Mouse (Mus musculus) myocyte (in vitro differentiated cells): ENCODE results near the gene Cdc34. TPM values are rescaled to one million over a fixed set of nuclear protein-coding genes. Genes with fewer than 3 reads are reported as not detected.

ENCODE experiments used
- H3K27me3 ChIP-seq: one replicate; pipeline ENCODE4 v1.6.1; 2011; ENCODE audit not compliant: control insufficient read depth, insufficient read depth, insufficient read length
- H3K36me3 ChIP-seq: one replicate; pipeline ENCODE4 v1.6.1; 2011; ENCODE audit not compliant: control insufficient read depth, insufficient read depth
- H3K4me2 ChIP-seq: one replicate; pipeline ENCODE4 v1.6.1; 2011; ENCODE audit warnings: low read depth, control low read depth
- H3K4me3 ChIP-seq: one replicate; pipeline ENCODE4 v1.5.1; 2011; ENCODE audit warnings: mild to moderate bottlenecking, control low read depth, moderate library complexity
- H3K79me2 ChIP-seq: one replicate; pipeline ENCODE4 v1.6.1; 2011; ENCODE audit not compliant: control insufficient read depth, insufficient read depth
- H3ac ChIP-seq: one replicate; pipeline ENCODE4 v1.6.1; 2011; ENCODE audit not compliant: control insufficient read depth, insufficient read length
- CEBPB ChIP-seq: IDR thresholded peaks from 2 replicates; pipeline ENCODE4 v1.6.1; 2011; ENCODE audit warnings: mild to moderate bottlenecking, moderate library complexity; ENCODE audit not compliant: poor library complexity, insufficient read depth, severe bottlenecking
- E2F4 ChIP-seq: IDR thresholded peaks from one replicate; pipeline ENCODE4 v1.6.1; 2011; ENCODE audit warnings: mild to moderate bottlenecking, control low read depth, moderate library complexity; ENCODE audit not compliant: insufficient read depth
- MAX ChIP-seq: IDR thresholded peaks from one replicate; pipeline ENCODE4 v1.6.1; 2011; ENCODE audit warnings: low read depth, mild to moderate bottlenecking, control low read depth
- MYOD1 ChIP-seq, 3 experiments: IDR thresholded peaks; one replicate each; pipeline ENCODE4 v1.6.1; 2011; ENCODE audit warnings: control low read depth in 2 of 3, low read depth in 2 of 3, mild to moderate bottlenecking in 2 of 3, moderate library complexity in 1 of 3; ENCODE audit not compliant: insufficient read length in 2 of 3, control insufficient read depth in 1 of 3
- MYOG ChIP-seq, 3 experiments: IDR thresholded peaks; one replicate each; pipeline ENCODE4 v1.6.1; 2011; ENCODE audit warnings: control low read depth in 2 of 3, low read depth in 2 of 3, mild to moderate bottlenecking in 2 of 3; ENCODE audit not compliant: insufficient read length in 2 of 3, control insufficient read depth in 1 of 3, insufficient read depth in 1 of 3
- POLR2A ChIP-seq: IDR thresholded peaks from one replicate; pipeline ENCODE4 v1.6.1; 2011; ENCODE audit warnings: low read depth, mild to moderate bottlenecking, control low read depth, moderate library complexity; ENCODE audit not compliant: insufficient read length
- POLR2AphosphoS2 ChIP-seq: IDR thresholded peaks from one replicate; pipeline ENCODE4 v1.6.1; 2011; ENCODE audit warnings: low read depth, control low read depth; ENCODE audit not compliant: insufficient read length
- REST ChIP-seq: IDR thresholded peaks from one replicate; pipeline ENCODE4 v1.6.1; 2011; ENCODE audit warnings: mild to moderate bottlenecking, control low read depth, moderate library complexity; ENCODE audit not compliant: insufficient read depth, insufficient read length
- SRF ChIP-seq: IDR thresholded peaks from one replicate; pipeline ENCODE4 v1.6.1; 2011; ENCODE audit warnings: low read depth; ENCODE audit not compliant: control insufficient read depth, insufficient read length
- TCF12 ChIP-seq: IDR thresholded peaks from one replicate; pipeline ENCODE4 v1.6.1; 2011; ENCODE audit warnings: mild to moderate bottlenecking, control low read depth; ENCODE audit not compliant: poor library complexity, insufficient read depth, severe bottlenecking
- TCF3 ChIP-seq: IDR thresholded peaks from one replicate; pipeline ENCODE4 v1.6.1; 2011; ENCODE audit warnings: low read depth, control low read depth; ENCODE audit not compliant: insufficient read length
- USF1 ChIP-seq: IDR thresholded peaks from one replicate; pipeline ENCODE4 v1.6.1; 2011; ENCODE audit warnings: low read depth, mild to moderate bottlenecking, control low read depth, moderate library complexity
- polyA plus RNA-seq: library from polyadenylated mRNA; unstranded; fragments of >200 nt; fragmentation: generic; extraction: Trizol; gene quantifications from one replicate; pipeline ENCODE4 v1.2.1, GENCODE M21; 2012; ENCODE audit warnings: missing spikeins

Cdc34 gene
- polyA plus RNA-seq: 299 TPM

GRCm38 (mm10) chr10:79681591-79682245, at the start of gene Cdc34:
Cdc34 (plus strand) TSS chr10:79682195.
- H3K4me3 ChIP-seq: peak within 1 kb of the TSS; percentile 98
- H3K4me2 ChIP-seq: peak within 1 kb of the TSS; percentile 100
- peaks cover 19% of the 10 kb centered on the region for H3K36me3 ChIP-seq
- peak in 2 of 3 experiments; percentile 47 to 78 for TF ChIP-seq MYOG (IDR thresholded peaks at IDR 0.05; ENCODE audit: control insufficient read depth in 1 of 3, insufficient read depth in 1 of 3, insufficient read length in 2 of 3, low read depth in 2 of 3)
- TF ChIP-seq TCF3: no peak
- TF ChIP-seq POLR2A: peak; percentile 86
- TF ChIP-seq TCF12: no peak
- TF ChIP-seq MYOD1 (IDR thresholded peaks at IDR 0.05; ENCODE audit: control insufficient read depth in 1 of 3, insufficient read length in 2 of 3, low read depth in 2 of 3): peak in 2 of 3 experiments; percentile 36 to 73
- TF ChIP-seq POLR2AphosphoS2: peak; percentile 74
- TF ChIP-seq REST: no peak
- TF ChIP-seq MAX: no peak
- H3K27me3 ChIP-seq: no peaks in the 10 kb centered on the region
- H3ac ChIP-seq: peak within 1 kb of the TSS; percentile 15
- peaks cover 42% of the 10 kb centered on the region for H3K79me2 ChIP-seq

- Histone ChIP-seq H3K4me2 (peak overlapping the region; percentile 61), H3K27me3 (peaks cover 13% of the 10 kb centered on the region), H3K4me3 (no peak overlapping the region), H3ac (no peak overlapping the region), H3K36me3 (no peaks in the 10 kb centered on the region), H3K79me2 (no peaks in the 10 kb centered on the region)
- TF ChIP-seq MYOD1 (IDR thresholded peaks at IDR 0.05; ENCODE audit: control insufficient read depth in 1 of 3, insufficient read length in 2 of 3, low read depth in 2 of 3): no peak
- no peak for TF ChIP-seq E2F4
- TF ChIP-seq REST: no peak
- no peak for TF ChIP-seq TCF12
- peak; percentile 95 for TF ChIP-seq USF1
- no peak for TF ChIP-seq MYOG (IDR thresholded peaks at IDR 0.05; ENCODE audit: control insufficient read depth in 1 of 3, insufficient read depth in 1 of 3, insufficient read length in 2 of 3, low read depth in 2 of 3)
- TF ChIP-seq POLR2A: no peak
- TF ChIP-seq MAX: peak; percentile 55
- TF ChIP-seq CEBPB: 0 out of 2 replicates have a peak, but pooled peaks have one; percentile 7
These were observed 48.8 kb upstream of the Cdc34 start for GRCm38 (mm10) chr10:79633006-79633777.

GRCm38 (mm10) chr10:79636287-79636686, 45.7 kb upstream of the Cdc34 start:
- H3K36me3 ChIP-seq: no peaks in the 10 kb centered on the region
- H3K4me2 ChIP-seq: no peak overlapping the region
- peaks cover 16% of the 10 kb centered on the region for H3K27me3 ChIP-seq
- TF ChIP-seq REST (no peak), MAX (no peak), SRF (no peak), POLR2AphosphoS2 (no peak), MYOG (IDR thresholded peaks at IDR 0.05; ENCODE audit: control insufficient read depth in 1 of 3, insufficient read depth in 1 of 3, insufficient read length in 2 of 3, low read depth in 2 of 3) (no peak), E2F4 (no peak), CEBPB (no peak), POLR2A (no peak), USF1 (no peak), TCF3 (no peak), MYOD1 (IDR thresholded peaks at IDR 0.05; ENCODE audit: control insufficient read depth in 1 of 3, insufficient read length in 2 of 3, low read depth in 2 of 3) (no peak), TCF12 (no peak)
- H3K79me2 ChIP-seq: no peaks in the 10 kb centered on the region
- no peak overlapping the region for H3K4me3 ChIP-seq
- H3ac ChIP-seq: no peak overlapping the region

GRCm38 (mm10) chr10:79637128-79638110, 44.6 kb upstream of the Cdc34 start, which contains the start of gene Shc2:
Shc2 (minus strand) TSS chr10:79637918.
- Histone ChIP-seq H3K27me3 (peaks cover 19% of the 10 kb centered on the region), H3K4me2 (peak within 1 kb of the TSS; percentile 79), H3K79me2 (no peaks in the 10 kb centered on the region), H3ac (peak within 1 kb of the TSS; percentile 9), H3K4me3 (peak within 1 kb of the TSS; percentile 14), H3K36me3 (no peaks in the 10 kb centered on the region)
- TF ChIP-seq SRF (no peak), TCF12 (no peak), POLR2A (peak; percentile 55), REST (no peak), MYOD1 (IDR thresholded peaks at IDR 0.05; ENCODE audit: control insufficient read depth in 1 of 3, insufficient read length in 2 of 3, low read depth in 2 of 3) (no peak)
